In genomic region chr5:139977476-139977875, GRCm38 (mm10) we compare ENCODE assay signal across 27 mouse cellular contexts.
"Had no signal": no experiment of that assay in that cellular context is flagged by ENCODE, and none has a peak within 500 bp of the region (broad histone marks: within the 10 kb centered on the region; RNA-seq: fewer than 3 reads in every experiment).

No protein-coding gene starts in this region.

- DNase-seq: cerebellum, adult 9-10 months; cerebellum, adult 9-11 months; cerebellum, postnatal 10 days; cerebellum, postnatal 14 days; cerebellum, postnatal 25 days; cerebellum, postnatal 36 days; embryo, embryonic 11 days; forebrain, postnatal 0 days; gastrocnemius, adult 2 months; gastrocnemius, postnatal 10 days; gastrocnemius, postnatal 14 days; gastrocnemius, postnatal 25 days; gastrocnemius, postnatal 36 days; heart, adult 11 months; heart, adult 18-20 months; heart, adult 2 months had no signal

- H3K9me3 ChIP-seq: embryonic facial prominence, embryonic 10.5 days; embryonic facial prominence, embryonic 12.5 days; embryonic facial prominence, embryonic 13.5 days; embryonic facial prominence, embryonic 15.5 days; forebrain, embryonic 10.5 days; forebrain, embryonic 12.5 days; forebrain, embryonic 13.5 days; forebrain, embryonic 15.5 days had no signal

- H3K27ac ChIP-seq: embryonic facial prominence, embryonic 10.5 days; embryonic facial prominence, embryonic 12.5 days; embryonic facial prominence, embryonic 13.5 days; embryonic facial prominence, embryonic 15.5 days; forebrain, embryonic 10.5 days; forebrain, embryonic 12.5 days; forebrain, embryonic 13.5 days; forebrain, embryonic 15.5 days; gastrocnemius, adult 2 months; heart, adult 2 months had no signal

- H3K4me3 ChIP-seq: embryonic facial prominence, embryonic 10.5 days; embryonic facial prominence, embryonic 12.5 days; embryonic facial prominence, embryonic 13.5 days; embryonic facial prominence, embryonic 15.5 days; erythroblast, embryonic 14.5 days; forebrain, embryonic 10.5 days; forebrain, embryonic 12.5 days; forebrain, embryonic 13.5 days; forebrain, embryonic 15.5 days; gastrocnemius, adult 2 months; heart, adult 2 months had no signal

- H3K9ac ChIP-seq: embryonic facial prominence, embryonic 12.5 days; embryonic facial prominence, embryonic 13.5 days; embryonic facial prominence, embryonic 15.5 days; forebrain, embryonic 12.5 days; forebrain, embryonic 13.5 days; forebrain, embryonic 15.5 days; forebrain, postnatal 0 days had no signal

- ATAC-seq: forebrain, embryonic 13.5 days; forebrain, embryonic 14.5 days; forebrain, embryonic 15.5 days; forebrain, embryonic 16.5 days; forebrain, postnatal 0 days had no signal

- H3K36me3 ChIP-seq: embryonic facial prominence, embryonic 10.5 days; embryonic facial prominence, embryonic 12.5 days; embryonic facial prominence, embryonic 13.5 days; embryonic facial prominence, embryonic 15.5 days; forebrain, embryonic 10.5 days; forebrain, embryonic 12.5 days; forebrain, embryonic 15.5 days had no signal

- H3K4me2 ChIP-seq: embryonic facial prominence, embryonic 12.5 days; embryonic facial prominence, embryonic 13.5 days; embryonic facial prominence, embryonic 15.5 days; forebrain, embryonic 12.5 days; forebrain, embryonic 13.5 days; forebrain, embryonic 15.5 days had no signal
